Mouse (Mus musculus): ENCODE results near the gene Olfr133. TPM values are rescaled to one million over a fixed set of nuclear protein-coding genes. Genes with fewer than 3 reads are reported as not detected.
"Not testable (repeated sequence)": the region's sequence is repeated elsewhere in the genome, so short reads cannot be mapped to it uniquely, and the experiment has no call there.

Gene Olfr133
- not detected for polyA plus RNA-seq (2012; fragmentation: generic; extraction: Trizol)

GRCm38 (mm10) chr17:38144981-38145380 lies at the start of gene Olfr133:
Olfr133 (plus strand) TSS chr17:38145281.
- no peak within 1 kb of the TSS for H3ac ChIP-seq (ENCODE audit: control insufficient read depth, insufficient read length)
- no peak within 1 kb of the TSS for H3K4me3 ChIP-seq
- no peaks in the 10 kb centered on the region for H3K36me3 ChIP-seq (ENCODE audit: control insufficient read depth, insufficient read depth)
- H3K4me2 ChIP-seq (ENCODE audit: low read depth): no peak within 1 kb of the TSS
- H3K27me3 ChIP-seq (ENCODE audit: control insufficient read depth, insufficient read depth, insufficient read length): no peaks in the 10 kb centered on the region
- H3K79me2 ChIP-seq (ENCODE audit: control insufficient read depth, insufficient read depth): no peaks in the 10 kb centered on the region
- TF ChIP-seq TCF3 (IDR thresholded peaks at IDR 0.05; ENCODE audit: insufficient read length, low read depth) (no peak), MYOG (IDR thresholded peaks at IDR 0.05; ENCODE audit: control insufficient read depth in 1 of 3, insufficient read depth in 1 of 3, insufficient read length in 2 of 3, low read depth in 2 of 3) (no peak), USF1 (IDR thresholded peaks at IDR 0.05; ENCODE audit: low read depth) (no peak), TCF12 (IDR thresholded peaks at IDR 0.05; ENCODE audit: insufficient read depth, poor library complexity, severe bottlenecking) (no peak), MYOD1 (IDR thresholded peaks at IDR 0.05; ENCODE audit: control insufficient read depth in 1 of 3, insufficient read length in 2 of 3, low read depth in 2 of 3) (no peak), E2F4 (IDR thresholded peaks at IDR 0.05; ENCODE audit: insufficient read depth) (no peak), REST (IDR thresholded peaks at IDR 0.05; ENCODE audit: insufficient read depth, insufficient read length) (no peak), SRF (IDR thresholded peaks at IDR 0.05; ENCODE audit: control insufficient read depth, insufficient read length, low read depth) (no peak), POLR2AphosphoS2 (IDR thresholded peaks at IDR 0.05; ENCODE audit: insufficient read length, low read depth) (no peak)

DNA sequence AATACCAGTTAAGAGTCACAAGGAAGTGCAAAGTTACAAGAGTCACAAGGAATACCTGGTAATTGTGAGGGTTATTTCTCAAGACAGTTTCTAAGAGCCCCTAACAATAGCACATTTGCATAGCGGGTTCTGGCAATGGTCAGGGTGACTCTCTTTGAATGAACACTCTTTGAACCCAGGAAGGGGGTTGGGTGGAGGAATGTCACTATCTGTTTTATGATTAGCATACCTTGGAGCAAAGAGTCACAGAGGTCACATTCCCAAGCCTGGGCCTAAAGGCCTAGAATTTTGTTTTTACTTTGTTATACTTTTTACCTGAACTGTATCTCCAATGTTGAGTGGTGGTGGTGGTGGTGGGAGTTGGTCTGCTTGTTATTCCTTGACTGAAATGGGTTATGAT lies 20.9 kb upstream of the Olfr133 start:
- H3K4me3 ChIP-seq; H3ac ChIP-seq (ENCODE audit: control insufficient read depth, insufficient read length); H3K36me3 ChIP-seq (ENCODE audit: control insufficient read depth, insufficient read depth); H3K27me3 ChIP-seq (ENCODE audit: control insufficient read depth, insufficient read depth, insufficient read length); H3K79me2 ChIP-seq (ENCODE audit: control insufficient read depth, insufficient read depth); H3K4me2 ChIP-seq (ENCODE audit: low read depth): not testable (repeated sequence)

DNA sequence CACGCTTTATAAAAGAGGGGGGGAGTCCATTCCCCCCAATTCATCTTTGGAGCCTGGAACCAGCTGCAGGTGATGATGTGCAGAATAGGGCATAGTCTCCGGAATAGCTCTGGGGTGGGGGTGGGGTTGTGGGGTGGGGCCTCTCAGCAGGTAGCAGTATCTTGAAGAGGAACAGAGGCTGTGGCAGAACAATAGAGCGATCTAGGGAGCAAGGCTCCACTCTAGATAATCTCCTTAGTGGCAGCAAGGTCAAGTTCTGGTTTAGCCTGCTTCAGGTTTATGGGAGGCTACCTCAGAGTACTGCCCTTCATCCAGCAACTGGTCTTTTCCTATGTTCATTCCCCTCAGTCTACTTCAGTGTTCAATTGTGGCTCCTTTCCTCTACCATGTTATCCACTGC lies 19.7 kb upstream of the Olfr133 start:
- H3ac ChIP-seq (ENCODE audit: control insufficient read depth, insufficient read length); H3K27me3 ChIP-seq (ENCODE audit: control insufficient read depth, insufficient read depth, insufficient read length); H3K4me3 ChIP-seq; H3K79me2 ChIP-seq (ENCODE audit: control insufficient read depth, insufficient read depth); H3K4me2 ChIP-seq (ENCODE audit: low read depth); H3K36me3 ChIP-seq (ENCODE audit: control insufficient read depth, insufficient read depth): not testable (repeated sequence)

DNA sequence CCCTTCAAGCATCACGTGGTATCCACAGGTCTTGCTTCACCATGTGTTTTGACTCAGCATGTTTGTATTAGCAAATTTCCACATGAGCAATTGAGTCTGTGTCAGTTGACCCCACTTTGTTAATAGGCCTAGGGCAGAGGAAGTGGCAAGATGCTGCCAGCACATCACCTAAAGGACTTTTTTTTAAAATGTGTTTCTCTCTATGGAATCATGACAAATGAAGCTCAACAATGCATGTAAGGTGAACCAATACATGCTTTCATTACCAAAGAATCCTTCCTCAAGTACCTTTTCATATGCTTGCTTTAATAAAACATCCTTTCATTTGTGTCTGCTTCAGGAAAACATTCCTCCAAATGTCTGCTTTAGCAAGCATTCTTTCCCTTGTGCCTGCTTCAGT lies 10.7 kb upstream of the Olfr133 start, which contains the start of gene Olfr132:
Gene Olfr132 (minus strand): TSS at position 101 of the 400 bp plus-strand sequence.
- Histone ChIP-seq H3K4me2 (ENCODE audit: low read depth) (no peak within 1 kb of the TSS), H3K27me3 (ENCODE audit: control insufficient read depth, insufficient read depth, insufficient read length) (no peaks in the 10 kb centered on the region), H3K4me3 (no peak within 1 kb of the TSS), H3ac (ENCODE audit: control insufficient read depth, insufficient read length) (no peak within 1 kb of the TSS), H3K79me2 (ENCODE audit: control insufficient read depth, insufficient read depth) (no peaks in the 10 kb centered on the region), H3K36me3 (ENCODE audit: control insufficient read depth, insufficient read depth) (no peaks in the 10 kb centered on the region)
- TF ChIP-seq TCF3 (IDR thresholded peaks at IDR 0.05; ENCODE audit: insufficient read length, low read depth) (no peak), USF1 (IDR thresholded peaks at IDR 0.05; ENCODE audit: low read depth) (no peak), MYOD1 (IDR thresholded peaks at IDR 0.05; ENCODE audit: control insufficient read depth in 1 of 3, insufficient read length in 2 of 3, low read depth in 2 of 3) (no peak), POLR2A (IDR thresholded peaks at IDR 0.05; ENCODE audit: insufficient read length, low read depth) (no peak), E2F4 (IDR thresholded peaks at IDR 0.05; ENCODE audit: insufficient read depth) (no peak), CEBPB (IDR thresholded peaks at IDR 0.05; ENCODE audit: insufficient read depth, poor library complexity, severe bottlenecking) (no peak), MYOG (IDR thresholded peaks at IDR 0.05; ENCODE audit: control insufficient read depth in 1 of 3, insufficient read depth in 1 of 3, insufficient read length in 2 of 3, low read depth in 2 of 3) (no peak), POLR2AphosphoS2 (IDR thresholded peaks at IDR 0.05; ENCODE audit: insufficient read length, low read depth) (no peak), TCF12 (IDR thresholded peaks at IDR 0.05; ENCODE audit: insufficient read depth, poor library complexity, severe bottlenecking) (no peak), MAX (IDR thresholded peaks at IDR 0.05; ENCODE audit: low read depth) (no peak), SRF (IDR thresholded peaks at IDR 0.05; ENCODE audit: control insufficient read depth, insufficient read length, low read depth) (no peak), REST (IDR thresholded peaks at IDR 0.05; ENCODE audit: insufficient read depth, insufficient read length) (no peak)

GRCm38 (mm10) chr17:38171088-38171487 lies 26.0 kb downstream of the Olfr133 start, which contains the start of gene Olfr134:
Olfr134 (plus strand) TSS chr17:38171388.
- Histone ChIP-seq H3K4me3 (no peak within 1 kb of the TSS), H3K4me2 (ENCODE audit: low read depth) (no peak within 1 kb of the TSS), H3K27me3 (ENCODE audit: control insufficient read depth, insufficient read depth, insufficient read length) (no peaks in the 10 kb centered on the region), H3K36me3 (ENCODE audit: control insufficient read depth, insufficient read depth) (no peaks in the 10 kb centered on the region), H3K79me2 (ENCODE audit: control insufficient read depth, insufficient read depth) (no peaks in the 10 kb centered on the region), H3ac (ENCODE audit: control insufficient read depth, insufficient read length) (no peak within 1 kb of the TSS)
- TF ChIP-seq MYOG (IDR thresholded peaks at IDR 0.05; ENCODE audit: control insufficient read depth in 1 of 3, insufficient read depth in 1 of 3, insufficient read length in 2 of 3, low read depth in 2 of 3): no peak
- TF ChIP-seq TCF3 (IDR thresholded peaks at IDR 0.05; ENCODE audit: insufficient read length, low read depth): no peak
- TF ChIP-seq TCF12 (IDR thresholded peaks at IDR 0.05; ENCODE audit: insufficient read depth, poor library complexity, severe bottlenecking): no peak
- TF ChIP-seq E2F4 (IDR thresholded peaks at IDR 0.05; ENCODE audit: insufficient read depth): no peak
- TF ChIP-seq MYOD1 (IDR thresholded peaks at IDR 0.05; ENCODE audit: control insufficient read depth in 1 of 3, insufficient read length in 2 of 3, low read depth in 2 of 3): no peak
- no peak for TF ChIP-seq POLR2AphosphoS2 (IDR thresholded peaks at IDR 0.05; ENCODE audit: insufficient read length, low read depth)
- TF ChIP-seq REST (IDR thresholded peaks at IDR 0.05; ENCODE audit: insufficient read depth, insufficient read length): no peak
- TF ChIP-seq POLR2A (IDR thresholded peaks at IDR 0.05; ENCODE audit: insufficient read length, low read depth): no peak
- TF ChIP-seq USF1 (IDR thresholded peaks at IDR 0.05; ENCODE audit: low read depth): no peak
- TF ChIP-seq CEBPB (IDR thresholded peaks at IDR 0.05; ENCODE audit: insufficient read depth, poor library complexity, severe bottlenecking): no peak
- no peak for TF ChIP-seq SRF (IDR thresholded peaks at IDR 0.05; ENCODE audit: control insufficient read depth, insufficient read length, low read depth)
- TF ChIP-seq MAX (IDR thresholded peaks at IDR 0.05; ENCODE audit: low read depth): no peak

Other genes with a start within 250 kb of the Olfr133 start
- not detected for gene Olfr127, start 244.8 kb upstream of the Olfr133 start, polyA plus RNA-seq (2012; fragmentation: generic; extraction: Trizol)
- gene Olfr128, start 224.7 kb upstream of the Olfr133 start, polyA plus RNA-seq (2012; fragmentation: generic; extraction: Trizol): not detected
- gene Olfr761, start 192.2 kb upstream of the Olfr133 start, polyA plus RNA-seq (2012; fragmentation: generic; extraction: Trizol): not detected
- not detected for gene Olfr129, start 85.2 kb upstream of the Olfr133 start, polyA plus RNA-seq (2012; fragmentation: generic; extraction: Trizol)
- not detected for gene Olfr130, start 81.4 kb upstream of the Olfr133 start, polyA plus RNA-seq (2012; fragmentation: generic; extraction: Trizol)
- gene Olfr131, start 56.6 kb upstream of the Olfr133 start, polyA plus RNA-seq (2012; fragmentation: generic; extraction: Trizol): not detected
- gene Olfr132, start 10.8 kb upstream of the Olfr133 start, polyA plus RNA-seq (2012; fragmentation: generic; extraction: Trizol): not detected
- gene Olfr134, start 26.1 kb downstream of the Olfr133 start, polyA plus RNA-seq (2012; fragmentation: generic; extraction: Trizol): not detected
- not detected for gene Olfr135, start 59.1 kb downstream of the Olfr133 start, polyA plus RNA-seq (2012; fragmentation: generic; extraction: Trizol)
- gene Olfr138, start 115.8 kb downstream of the Olfr133 start, polyA plus RNA-seq (2012; fragmentation: generic; extraction: Trizol): not detected
- not detected for gene Olfr137, start 162.3 kb downstream of the Olfr133 start, polyA plus RNA-seq (2012; fragmentation: generic; extraction: Trizol)
- gene Olfr136, start 184.6 kb downstream of the Olfr133 start, polyA plus RNA-seq (2012; fragmentation: generic; extraction: Trizol): not detected